Mouse (Mus musculus) G1E (cell line): ENCODE results near the gene Col2a1. TPM values are rescaled to one million over a fixed set of nuclear protein-coding genes. Genes with fewer than 3 reads are reported as not detected.

Experiments used
- ATAC-seq: 2 replicates; pipeline ENCODE4 v1.8.0; 2016; ENCODE audit warnings: mild to moderate bottlenecking; ENCODE audit not compliant: insufficient number of reproducible peaks, poor library complexity, low FRiP score, severe bottlenecking; ENCODE audit errors: extremely low read depth
- DNase-seq: peaks from one replicate; pipeline ENCODE4 v3.0.0; 2012; ENCODE audit warnings: low spot score
- H3K27me3 ChIP-seq: 2 replicates; pipeline ENCODE4 v1.6.1; 2012; ENCODE audit warnings: mild to moderate bottlenecking, low read length, inconsistent platforms; ENCODE audit not compliant: insufficient read depth
- H3K36me3 ChIP-seq: replicated peaks from 2 replicates; pipeline ENCODE3; 2012; ENCODE audit warnings: mild to moderate bottlenecking, inconsistent platforms
- H3K4me1 ChIP-seq: 2 replicates; pipeline ENCODE4 v1.6.1; 2012; ENCODE audit warnings: low read depth, low read length, inconsistent platforms, mixed read lengths; ENCODE audit not compliant: insufficient read depth
- H3K4me3 ChIP-seq: 2 replicates; pipeline ENCODE4 v1.5.1; 2012; ENCODE audit warnings: low read depth, mild to moderate bottlenecking, inconsistent platforms, low read length, moderate library complexity, mixed read lengths
- H3K9me3 ChIP-seq: replicated peaks from 2 replicates; pipeline ENCODE4 v1.6.1; 2012; ENCODE audit warnings: inconsistent platforms
- CTCF ChIP-seq: IDR thresholded peaks from 2 replicates; pipeline ENCODE4 v1.5.1; 2012; ENCODE audit warnings: low read depth, low read length, inconsistent platforms, mixed read lengths
- GATA1 ChIP-seq: IDR thresholded peaks from 2 replicates; pipeline ENCODE4 v1.6.1; 2012; ENCODE audit warnings: borderline replicate concordance, low read length, inconsistent platforms, mixed read lengths
- GATA2 ChIP-seq: IDR thresholded peaks from 2 replicates; pipeline ENCODE4 v1.6.1; 2012; ENCODE audit warnings: low read depth, low read length, inconsistent platforms, borderline replicate concordance
- POLR2AphosphoS5 ChIP-seq: IDR thresholded peaks from 2 replicates; pipeline ENCODE4 v1.6.1; 2012; ENCODE audit warnings: low read depth, low read length, inconsistent platforms; ENCODE audit not compliant: insufficient replicate concordance
- TAL1 ChIP-seq: conservative IDR thresholded peaks from 2 replicates; pipeline ENCODE4 v1.6.1; 2012; ENCODE audit warnings: low read depth, low read length, inconsistent platforms, mixed read lengths
- polyA plus RNA-seq: library from polyadenylated mRNA; stranded (reverse); fragments of >175 nt; gene quantifications from 2 replicates; pipeline ENCODE4 v1.2.3, GENCODE M21; 2012
- total RNA-seq, 2 experiments: library from RNA; stranded (forward) in 1 of 2; stranded (reverse) in 1 of 2; fragments of 200-1000 nt in 1 of 2; fragments of >200 nt in 1 of 2; fragmentation: Nextera tagmentation in 1 of 2; gene quantifications; 2 replicates each; pipeline ENCODE4 v1.2.3; 2014 to 2017

Gene Col2a1
- not detected in 2 replicates for total RNA-seq (2014; fragmentation: Nextera tagmentation)
- 0.06 and 0.11 TPM in 2 replicates for total RNA-seq (2017)
- 0.01 TPM in 1 of 2 replicates, not detected in the other for polyA plus RNA-seq

- no peak for TF ChIP-seq POLR2AphosphoS5
- TF ChIP-seq GATA1, result no peak
- TF ChIP-seq TAL1, result no peak
- TF ChIP-seq GATA2, result no peak
- TF ChIP-seq CTCF, result no peak
- Histone ChIP-seq H3K36me3 (no peaks in the 10 kb centered on the region), H3K4me1 (no peaks in the 10 kb centered on the region), H3K4me3 (no peak within 1 kb of the TSS), H3K27me3 (peaks cover 63% of the 10 kb centered on the region), H3K9me3 (no peaks in the 10 kb centered on the region)
- DNase-seq (no peak), ATAC-seq (no peak)
These were observed at the start of gene Col2a1 for GRCm38 (mm10) chr15:98003822-98004739. Col2a1 (minus strand) TSS chr15:98004695.

DNA sequence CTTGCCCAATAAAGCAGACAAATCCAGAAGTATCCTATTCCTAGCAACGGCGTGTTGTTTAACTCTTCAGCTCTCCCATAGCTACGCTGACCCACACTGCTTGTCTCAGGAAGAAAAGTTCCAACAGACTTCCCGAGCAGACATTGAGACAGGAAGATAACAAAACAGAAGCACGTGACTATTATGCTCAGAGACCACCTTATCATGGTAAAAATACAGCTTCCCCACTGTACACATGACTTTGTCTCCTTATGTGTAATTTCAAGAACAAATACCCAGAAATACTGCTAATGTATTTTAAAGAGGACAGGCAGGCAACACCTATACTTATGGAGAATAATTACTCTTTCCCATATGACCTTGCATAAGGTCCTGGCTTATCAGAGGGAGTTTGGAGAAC is 47.2 kb upstream of the Col2a1 start:
- H3K4me1 ChIP-seq, result no peaks in the 10 kb centered on the region
- no peak for DNase-seq
- H3K36me3 ChIP-seq, result peaks cover 90% of the 10 kb centered on the region
- H3K4me3 ChIP-seq, result no peak overlapping the region
- ATAC-seq, result no peak
- H3K9me3 ChIP-seq, result no peaks in the 10 kb centered on the region
- H3K27me3 ChIP-seq, result no peaks in the 10 kb centered on the region
- TF ChIP-seq TAL1 (no peak), CTCF (no peak), POLR2AphosphoS5 (no peak)

GRCm38 (mm10) chr15:98048918-98049700 is 44.6 kb upstream of the Col2a1 start:
- no peak for ATAC-seq
- H3K4me3 ChIP-seq, result no peak overlapping the region
- TF ChIP-seq GATA1 (no peak), CTCF (no peak), GATA2 (no peak), POLR2AphosphoS5 (no peak), TAL1 (no peak)
- peaks cover 93% of the 10 kb centered on the region for H3K36me3 ChIP-seq
- no peaks in the 10 kb centered on the region for H3K9me3 ChIP-seq
- H3K27me3 ChIP-seq, result no peaks in the 10 kb centered on the region
- no peaks in the 10 kb centered on the region for H3K4me1 ChIP-seq
- DNase-seq, result no peak

- no peaks in the 10 kb centered on the region for H3K9me3 ChIP-seq
- no peak for ATAC-seq
- H3K4me1 ChIP-seq, result no peaks in the 10 kb centered on the region
- no peaks in the 10 kb centered on the region for H3K27me3 ChIP-seq
- peaks cover 96% of the 10 kb centered on the region for H3K36me3 ChIP-seq
- no peak for TF ChIP-seq GATA2
- no peak for TF ChIP-seq TAL1
- TF ChIP-seq GATA1, result no peak
- no peak for TF ChIP-seq CTCF
- no peak for TF ChIP-seq POLR2AphosphoS5
- DNase-seq, result no peak
- no peak overlapping the region for H3K4me3 ChIP-seq
These were observed 39.9 kb upstream of the Col2a1 start for GRCm38 (mm10) chr15:98044387-98044786.

DNA sequence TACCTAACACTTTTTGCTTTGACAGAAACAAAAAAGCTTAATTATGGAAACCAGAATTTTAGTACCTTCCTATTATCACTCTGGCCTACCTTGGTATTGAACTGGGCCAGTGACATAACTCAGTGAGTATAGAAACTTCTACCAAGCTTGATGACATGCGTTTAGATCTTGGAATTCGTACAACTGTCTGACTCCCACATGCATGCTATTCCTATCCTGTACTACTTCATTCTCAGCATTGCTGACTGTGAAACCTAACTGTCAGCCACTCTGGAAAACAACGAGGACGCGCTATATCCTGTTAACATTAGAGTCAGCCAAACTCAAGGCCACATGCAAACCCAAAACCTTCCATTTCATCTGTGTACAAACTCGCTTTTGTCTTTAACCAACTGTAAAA is 39.5 kb upstream of the Col2a1 start:
- Histone ChIP-seq H3K36me3 (peaks cover 96% of the 10 kb centered on the region), H3K9me3 (no peaks in the 10 kb centered on the region), H3K27me3 (no peaks in the 10 kb centered on the region), H3K4me1 (no peaks in the 10 kb centered on the region), H3K4me3 (no peak overlapping the region)
- no peak for DNase-seq
- ATAC-seq, result no peak
- TF ChIP-seq POLR2AphosphoS5, result no peak
- TF ChIP-seq GATA1, result no peak
- no peak for TF ChIP-seq GATA2
- no peak for TF ChIP-seq CTCF
- TF ChIP-seq TAL1, result no peak

DNA sequence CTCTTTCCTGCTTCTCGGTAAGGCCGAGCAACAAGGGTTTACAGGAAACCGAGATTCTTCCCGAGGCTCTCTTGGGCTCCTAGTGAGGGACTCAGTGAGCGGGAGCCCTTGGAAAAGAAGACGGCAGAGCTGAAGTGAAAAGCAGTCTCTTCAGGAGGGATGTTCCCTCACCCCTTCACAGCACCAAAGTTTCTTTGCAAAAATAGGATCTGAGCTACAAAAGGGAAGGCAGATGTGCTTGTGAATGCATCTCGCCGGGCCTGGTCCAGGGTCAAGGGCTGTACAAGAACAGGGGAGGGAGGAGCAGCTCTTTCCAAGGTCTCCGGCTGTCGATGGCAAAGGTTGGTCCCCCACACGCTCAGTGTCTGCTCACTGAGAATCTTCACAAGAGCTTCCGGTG is 38.0 kb upstream of the Col2a1 start:
- H3K9me3 ChIP-seq, result no peaks in the 10 kb centered on the region
- no peak overlapping the region for H3K4me3 ChIP-seq
- H3K27me3 ChIP-seq, result no peaks in the 10 kb centered on the region
- TF ChIP-seq CTCF (no peak), TAL1 (no peak), GATA1 (no peak), GATA2 (no peak), POLR2AphosphoS5 (no peak)
- H3K4me1 ChIP-seq, result no peaks in the 10 kb centered on the region
- H3K36me3 ChIP-seq, result peaks cover 93% of the 10 kb centered on the region
- DNase-seq, result no peak
- ATAC-seq, result no peak
